Mouse (Mus musculus) midbrain, postnatal 0 days (tissue): Measurements from ENCODE around the gene Sgf29. TPM values are rescaled to one million over a fixed set of nuclear protein-coding genes. Genes with fewer than 3 reads are reported as not detected.

Source experiments
- ATAC-seq: fragments of 200-750 bp; cut with Nextera tagmentation; 2 replicates; pipeline ENCODE4 v1.8.0; 2017; ENCODE audit warnings: moderate number of reproducible peaks, mild to moderate bottlenecking, moderate TSS enrichment, moderate library complexity; ENCODE audit not compliant: low FRiP score
- DNase-seq: peaks from one replicate; pipeline ENCODE4 v3.0.0-alpha.2; 2015; ENCODE audit warnings: low spot score
- H3K27ac ChIP-seq: fragments of 300-500 bp; sonication (generic); 2 replicates; pipeline ENCODE4 v1.5.1; 2014; ENCODE audit warnings: low read depth, mild to moderate bottlenecking, low read length, mixed read lengths
- H3K27me3 ChIP-seq: fragments of 300-500 bp; sonication (generic); 2 replicates; pipeline ENCODE4 v1.6.1; 2014; ENCODE audit warnings: low read length, control low read depth, mixed read lengths; ENCODE audit not compliant: insufficient read depth
- H3K36me3 ChIP-seq: fragments of 300-500 bp; sonication (generic); 2 replicates; pipeline ENCODE4 v1.6.1; 2014; ENCODE audit warnings: low read length, control low read depth, mixed read lengths; ENCODE audit not compliant: insufficient read depth
- H3K4me1 ChIP-seq: fragments of 300-500 bp; sonication (generic); 2 replicates; pipeline ENCODE4 v1.6.1; 2014; ENCODE audit warnings: mild to moderate bottlenecking, control low read depth, antibody characterized with exemption, low read length, mixed read lengths; ENCODE audit not compliant: insufficient read depth
- H3K4me2 ChIP-seq: fragments of 300-500 bp; sonication (generic); 2 replicates; pipeline ENCODE4 v1.6.1; 2014; ENCODE audit warnings: low read depth, mild to moderate bottlenecking, low read length, mixed read lengths; ENCODE audit not compliant: poor library complexity, severe bottlenecking
- H3K4me3 ChIP-seq: fragments of 300-500 bp; sonication (generic); 2 replicates; pipeline ENCODE4 v1.5.1; 2014; ENCODE audit warnings: low read depth, mild to moderate bottlenecking, low read length, moderate library complexity
- H3K9ac ChIP-seq: fragments of 300-500 bp; sonication (generic); replicated peaks from 2 replicates; pipeline ENCODE4 v1.6.1; 2014; ENCODE audit warnings: mild to moderate bottlenecking, low read length, moderate library complexity, mixed read lengths; ENCODE audit not compliant: poor library complexity, severe bottlenecking
- H3K9me3 ChIP-seq: fragments of 300-500 bp; sonication (generic); 2 replicates; pipeline ENCODE4 v1.6.1; 2016; ENCODE audit warnings: low read length, control low read depth
- CTCF ChIP-seq: IDR thresholded peaks from 2 replicates; pipeline ENCODE4 v1.5.1; 2016; ENCODE audit warnings: antibody characterized with exemption, mild to moderate bottlenecking
- WGBS: fragments of 180-500 bp; shearing (Covaris S2); extraction: QIAGEN DNeasy Blood & Tissue Kit; methylation state at CpG from one replicate; pipeline ENCODE4 v1.1.7; 2014; 5-methylcytosine and 5-hydroxymethylcytosine counted together
- polyA plus RNA-seq: library from polyadenylated mRNA; unstranded; fragments of >200 nt; fragmentation: Nextera tagmentation; extraction: Ambion mirVana; gene quantifications from 2 replicates; pipeline ENCODE4 v1.2.1, GENCODE M21; 2015
- total RNA-seq: library from RNA; depleted of rRNA; stranded (reverse); fragments of >200 nt; gene quantifications from 2 replicates; pipeline ENCODE4 v1.2.3, GENCODE M21; 2014

The Sgf29 gene
- total and polyA plus RNA-seq, 2 experiments from 2014 or later, result 44.4 to 48.0 TPM

DNA sequence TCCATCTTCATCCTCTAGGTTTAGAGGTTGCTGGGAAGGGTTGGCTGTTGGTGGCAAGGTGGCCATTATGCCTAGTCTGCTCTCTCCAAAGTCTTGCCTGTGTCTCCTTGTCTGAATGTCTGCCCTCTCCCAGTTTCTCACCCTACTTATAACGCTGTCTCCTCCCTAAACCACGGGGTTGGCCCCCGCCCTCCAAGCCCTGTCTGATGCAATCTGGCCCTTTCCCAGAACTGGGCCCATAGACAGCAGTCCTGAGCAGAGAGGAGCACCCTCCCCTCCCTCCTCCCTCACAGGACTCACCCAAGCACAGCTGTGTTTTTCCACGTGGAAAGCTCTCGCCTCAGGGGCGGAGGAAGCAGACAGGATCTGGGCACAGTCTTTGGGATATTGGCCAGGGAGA is 23.7 kb upstream of the Sgf29 start:
- Histone ChIP-seq H3K27ac (no peak overlapping the region), H3K36me3 (no peaks in the 10 kb centered on the region), H3K4me3 (no peak overlapping the region), H3K4me2 (no peak overlapping the region), H3K9me3 (no peaks in the 10 kb centered on the region), H3K27me3 (no peaks in the 10 kb centered on the region), H3K9ac (no peak overlapping the region), H3K4me1 (no peaks in the 10 kb centered on the region)
- ATAC-seq (no peak), DNase-seq (peak; percentile 55)
- WGBS, result 55% methylated on average over 6 of the region's 6 CpGs
- no peak for TF ChIP-seq CTCF

DNA sequence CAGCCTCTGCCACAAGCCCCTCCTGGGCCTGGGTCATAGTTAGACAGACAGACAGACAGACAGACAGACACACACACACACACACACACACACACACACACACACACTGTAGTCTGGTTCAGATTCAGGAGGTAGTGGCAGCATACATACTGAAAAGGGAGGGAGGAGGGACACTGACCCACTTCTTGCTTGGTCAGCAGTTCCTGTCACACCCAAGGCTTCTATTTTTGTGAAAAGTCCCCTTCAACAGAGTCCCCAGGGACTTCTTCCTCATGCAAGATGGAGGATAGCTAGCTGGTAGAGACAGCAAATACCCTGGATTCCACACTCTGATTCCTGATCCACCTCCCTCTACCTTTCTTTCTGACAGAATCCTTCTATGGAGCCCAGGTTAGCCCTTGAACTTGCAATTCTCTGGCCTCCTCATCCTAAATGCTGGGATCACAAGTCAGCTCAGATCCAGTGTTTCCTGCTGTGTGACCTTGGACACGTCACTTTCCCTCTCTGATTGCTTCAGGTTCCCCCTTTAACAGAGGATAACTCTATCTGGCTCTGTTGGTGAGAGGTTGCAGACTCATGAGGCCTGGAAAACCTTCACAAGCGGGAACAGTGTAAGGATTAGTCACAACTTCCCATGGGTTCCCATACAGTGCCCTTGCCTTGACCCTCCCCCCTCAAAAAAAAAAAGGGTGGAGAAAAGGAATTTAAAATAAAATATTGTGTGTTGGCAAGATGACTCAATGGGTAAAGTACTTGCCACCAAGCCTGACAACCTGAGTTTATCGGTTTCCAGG is 23.1 kb upstream of the Sgf29 start:
- Histone ChIP-seq H3K27ac (no peak overlapping the region), H3K4me1 (no peaks in the 10 kb centered on the region), H3K9me3 (no peaks in the 10 kb centered on the region), H3K27me3 (no peaks in the 10 kb centered on the region), H3K4me2 (no peak overlapping the region), H3K4me3 (no peak overlapping the region), H3K36me3 (no peaks in the 10 kb centered on the region), H3K9ac (no peak overlapping the region)
- TF ChIP-seq CTCF, result no peak
- WGBS, result 80% methylated on average over 3 of the region's 3 CpGs
- DNase-seq (no peak), ATAC-seq (no peak)

DNA sequence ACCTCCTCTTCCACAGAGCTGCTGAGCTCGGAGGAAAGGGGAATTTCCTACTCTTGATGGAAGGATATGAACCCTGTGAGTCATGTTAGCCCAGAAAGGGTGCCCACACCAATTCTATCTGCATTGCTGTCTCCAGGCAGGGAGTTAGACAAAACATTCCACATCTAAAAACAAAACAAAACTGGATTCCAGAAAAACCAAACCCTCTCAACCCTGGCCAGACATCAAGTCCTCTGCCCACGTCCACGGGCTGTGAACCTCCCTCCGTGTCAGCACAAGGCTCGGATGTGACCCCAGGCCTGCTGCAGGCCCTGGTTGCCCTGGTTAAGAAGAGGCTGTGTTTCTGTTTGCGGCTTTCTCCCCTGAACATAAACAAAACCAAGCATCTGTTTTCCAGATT is 21.0 kb upstream of the Sgf29 start:
- Histone ChIP-seq H3K4me1 (no peaks in the 10 kb centered on the region), H3K36me3 (no peaks in the 10 kb centered on the region), H3K27ac (no peak overlapping the region), H3K4me3 (no peak overlapping the region), H3K4me2 (no peak overlapping the region), H3K9ac (0 out of 2 replicates have a peak overlapping the region, but pooled peaks have one; percentile 19), H3K27me3 (no peaks in the 10 kb centered on the region), H3K9me3 (no peaks in the 10 kb centered on the region)
- WGBS, result 80% methylated on average over 6 of the region's 6 CpGs
- DNase-seq (no peak), ATAC-seq (no peak)
- no peak for TF ChIP-seq CTCF

DNA sequence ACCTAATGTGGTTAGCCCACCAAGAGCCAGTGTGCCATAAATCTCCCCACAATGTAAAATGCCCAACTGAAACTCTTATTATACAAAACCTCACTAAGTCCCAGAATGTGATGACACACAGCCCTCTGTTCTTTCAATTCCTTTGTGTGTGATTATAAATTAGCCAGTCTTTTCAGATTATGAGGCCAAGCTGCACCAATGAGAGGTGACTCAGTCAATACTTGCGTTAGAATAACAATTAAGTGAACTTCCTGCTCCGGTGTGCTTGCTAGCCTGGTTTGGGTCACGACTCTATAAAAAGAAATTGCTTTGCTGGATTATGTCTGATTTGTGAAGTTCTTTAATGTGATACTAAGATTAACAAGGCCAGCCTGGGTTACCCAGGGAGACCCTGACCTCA is 19.2 kb upstream of the Sgf29 start:
- Histone ChIP-seq H3K4me3 (no peak overlapping the region), H3K27ac (no peak overlapping the region), H3K36me3 (no peaks in the 10 kb centered on the region), H3K27me3 (no peaks in the 10 kb centered on the region), H3K4me1 (no peaks in the 10 kb centered on the region), H3K4me2 (no peak overlapping the region), H3K9ac (no peak overlapping the region), H3K9me3 (no peaks in the 10 kb centered on the region)
- ATAC-seq, result no peak
- TF ChIP-seq CTCF, result no peak
- WGBS, result 41% methylated on average over 3 of the region's 3 CpGs
- DNase-seq, result no peak

- no peak within 1 kb of the TSS for H3K9ac ChIP-seq
- DNase-seq (no peak), ATAC-seq (no peak)
- no peak within 1 kb of the TSS for H3K4me3 ChIP-seq
- no peaks in the 10 kb centered on the region for H3K27me3 ChIP-seq
- no peak for TF ChIP-seq CTCF
- no peak within 1 kb of the TSS for H3K27ac ChIP-seq
- H3K36me3 ChIP-seq, result no peaks in the 10 kb centered on the region
- WGBS, result 90% methylated on average over 4 of the region's 4 CpGs
- no peak within 1 kb of the TSS for H3K4me2 ChIP-seq
- no peaks in the 10 kb centered on the region for H3K4me1 ChIP-seq
- no peaks in the 10 kb centered on the region for H3K9me3 ChIP-seq
Measured at GRCm38 (mm10) chr7:126630824-126631518, 18.1 kb upstream of the Sgf29 start, which contains the start of gene Nupr1. Gene Nupr1, minus strand, starts transcription at chr7:126630861.

DNA sequence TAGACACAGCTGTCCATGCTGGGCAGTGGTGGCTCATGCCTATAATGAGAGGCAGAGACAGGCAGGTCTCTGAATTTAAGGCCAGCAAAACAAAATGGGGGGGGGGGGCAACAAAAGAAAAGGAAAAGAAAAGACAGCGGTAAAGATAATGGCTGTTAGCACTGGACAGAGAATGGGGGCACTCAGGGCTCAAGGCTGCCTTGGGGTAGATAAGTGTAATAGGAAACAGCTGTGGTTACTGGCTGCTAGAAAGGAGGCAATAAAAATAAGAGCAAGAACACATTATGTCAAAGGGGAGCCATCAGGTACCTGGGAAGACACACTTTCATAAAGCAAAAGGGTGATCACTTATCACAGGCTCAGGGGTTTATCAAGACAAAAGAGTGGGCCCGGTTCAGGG is 16.6 kb upstream of the Sgf29 start:
- DNase-seq (no peak), ATAC-seq (no peak)
- no peaks in the 10 kb centered on the region for H3K9me3 ChIP-seq
- no peaks in the 10 kb centered on the region for H3K27me3 ChIP-seq
- H3K36me3 ChIP-seq, result no peaks in the 10 kb centered on the region
- WGBS, result 89% methylated on average over 2 of the region's 2 CpGs
- H3K27ac ChIP-seq, result no peak overlapping the region
- no peaks in the 10 kb centered on the region for H3K4me1 ChIP-seq
- TF ChIP-seq CTCF, result no peak
- H3K4me3 ChIP-seq, result no peak overlapping the region
- no peak overlapping the region for H3K4me2 ChIP-seq
- no peak overlapping the region for H3K9ac ChIP-seq
